ENCODE assay signal across 2 mouse cellular contexts in genomic region chr11:34236885-34237284, GRCm38 (mm10).
"Had no signal": no experiment of that assay in that cellular context is flagged by ENCODE, and none has a peak within 500 bp of the region (broad histone marks: within the 10 kb centered on the region; RNA-seq: fewer than 3 reads in every experiment).

No protein-coding gene starts in this region.

- DNase-seq: gastrocnemius, adult 2 months; gastrocnemius, postnatal 25 days had no signal
